Mouse (Mus musculus) stomach, postnatal 0 days (tissue): ENCODE measurements around the gene Kera. TPM values are rescaled to one million over a fixed set of nuclear protein-coding genes. Genes with fewer than 3 reads are reported as not detected.
A peak's percentile ranks its signal among the peaks of the same experiment; 100 is the strongest.

Source experiments
- ATAC-seq: fragments of 200-750 bp; cut with Nextera tagmentation; 2 replicates; pipeline ENCODE4 v1.8.0; 2017; ENCODE audit not compliant: low FRiP score, low TSS enrichment
- DNase-seq: peaks from one replicate; pipeline ENCODE4 v3.0.0-alpha.2; 2016; ENCODE audit warnings: low spot score
- H3K27ac ChIP-seq: fragments of 300-500 bp; sonication (generic); replicated peaks from 2 replicates; pipeline ENCODE4 v1.5.1; 2014; ENCODE audit warnings: mild to moderate bottlenecking, control low read depth
- H3K27me3 ChIP-seq: fragments of 300-500 bp; sonication (generic); 2 replicates; pipeline ENCODE4 v1.6.1; 2014; ENCODE audit warnings: low read length; ENCODE audit not compliant: control insufficient read depth, insufficient read depth
- H3K36me3 ChIP-seq: fragments of 300-500 bp; sonication (generic); 2 replicates; pipeline ENCODE4 v1.6.1; 2014; ENCODE audit warnings: low read length, mixed read lengths; ENCODE audit not compliant: control insufficient read depth, insufficient read depth
- H3K4me1 ChIP-seq: fragments of 300-500 bp; sonication (generic); replicated peaks from 2 replicates; pipeline ENCODE4 v1.6.1; 2014; ENCODE audit warnings: antibody characterized with exemption; ENCODE audit not compliant: control insufficient read depth, insufficient read depth
- H3K4me2 ChIP-seq: fragments of 300-500 bp; sonication (generic); replicated peaks from 2 replicates; pipeline ENCODE4 v1.6.1; 2014; ENCODE audit warnings: low read depth, mild to moderate bottlenecking, control low read depth, moderate library complexity
- H3K4me3 ChIP-seq: fragments of 300-500 bp; sonication (generic); 2 replicates; pipeline ENCODE4 v1.5.1; 2014; ENCODE audit warnings: low read depth, low read length, control low read depth
- H3K9ac ChIP-seq: fragments of 300-500 bp; sonication (generic); 2 replicates; pipeline ENCODE4 v1.6.1; 2014; ENCODE audit warnings: mild to moderate bottlenecking, low read length, control low read depth, mixed read lengths
- H3K9me3 ChIP-seq: fragments of 300-500 bp; sonication (generic); 2 replicates; pipeline ENCODE4 v1.6.1; 2016; ENCODE audit warnings: low read length; ENCODE audit not compliant: control insufficient read depth
- CTCF ChIP-seq: IDR thresholded peaks from 2 replicates; pipeline ENCODE4 v1.5.1; 2016; ENCODE audit warnings: antibody characterized with exemption, low read depth, mild to moderate bottlenecking, moderate library complexity
- EP300 ChIP-seq: optimal IDR thresholded peaks from 2 replicates; pipeline ENCODE3; 2016; ENCODE audit warnings: antibody characterized with exemption
- WGBS: fragments of 180-500 bp; shearing (Covaris S2); extraction: QIAGEN DNeasy Blood & Tissue Kit; methylation state at CpG from one replicate; pipeline ENCODE4 v1.1.7; 2014; 5-methylcytosine and 5-hydroxymethylcytosine counted together
- polyA plus RNA-seq: library from polyadenylated mRNA; unstranded; fragments of >200 nt; fragmentation: Nextera tagmentation; extraction: Ambion mirVana; gene quantifications from 2 replicates; pipeline ENCODE4 v1.2.1, GENCODE M21; 2015

The Kera gene
- polyA plus RNA-seq, 1 experiment from 2014 or later: 0.35 TPM

DNA sequence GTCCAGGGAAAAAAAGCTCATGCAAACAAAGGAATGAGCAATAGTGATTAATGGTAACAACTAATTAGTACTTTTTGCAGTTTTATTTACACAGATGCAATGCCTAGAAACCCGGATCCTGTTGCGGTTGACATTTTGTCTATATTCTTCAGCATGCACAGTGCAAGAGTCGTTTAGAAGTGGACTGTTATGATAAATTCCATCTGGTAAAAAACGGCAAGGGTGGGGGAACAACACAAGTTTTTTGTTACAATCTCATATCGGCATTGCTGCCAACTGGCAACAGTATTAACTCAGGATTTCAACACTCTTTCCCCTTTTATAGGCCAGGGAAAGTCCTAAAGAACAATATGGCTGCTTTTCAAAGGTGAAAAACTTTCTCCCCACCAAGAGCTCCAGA is 19.5 kb upstream of the Kera start:
- H3K4me1 ChIP-seq: no peaks in the 10 kb centered on the region
- ATAC-seq: no peak; the same call in 1 of the 2 replicates
- H3K4me3 ChIP-seq: no peak overlapping the region
- H3K27me3 ChIP-seq: no peaks in the 10 kb centered on the region
- no peaks in the 10 kb centered on the region for H3K9me3 ChIP-seq
- no peaks in the 10 kb centered on the region for H3K36me3 ChIP-seq
- 0 out of 2 replicates have a peak overlapping the region, but pooled peaks have one; percentile 2 for H3K27ac ChIP-seq
- H3K4me2 ChIP-seq: no peak overlapping the region
- no peak overlapping the region for H3K9ac ChIP-seq
- WGBS: 41% methylated on average over 5 of the region's 5 CpGs
- DNase-seq: no peak
- TF ChIP-seq EP300: no peak
- TF ChIP-seq CTCF: no peak

DNA sequence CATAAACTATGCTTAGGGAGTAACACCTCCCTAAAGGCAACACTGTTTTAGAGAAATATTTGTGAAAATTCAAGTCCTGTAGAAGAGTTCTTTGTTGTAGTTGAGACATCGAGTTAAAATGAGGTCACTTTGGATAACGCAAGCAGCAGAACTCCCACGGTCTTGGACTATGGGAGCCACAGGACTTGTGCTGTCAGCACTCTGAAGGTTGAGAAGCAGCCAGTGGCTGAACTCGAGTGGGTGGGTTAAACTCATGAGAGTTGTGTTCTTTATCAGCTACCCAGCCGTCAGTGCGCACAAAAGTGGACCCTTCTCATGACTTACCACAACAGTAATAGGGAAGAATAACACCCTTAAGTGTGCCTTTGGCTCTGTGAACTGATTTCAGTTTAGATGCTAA is 17.1 kb upstream of the Kera start:
- ATAC-seq (no peak), DNase-seq (no peak)
- no peaks in the 10 kb centered on the region for H3K27me3 ChIP-seq
- WGBS: 68% methylated on average over 6 of the region's 6 CpGs
- no peaks in the 10 kb centered on the region for H3K36me3 ChIP-seq
- no peak overlapping the region for H3K9ac ChIP-seq
- TF ChIP-seq CTCF (no peak), EP300 (no peak)
- no peaks in the 10 kb centered on the region for H3K9me3 ChIP-seq
- no peak overlapping the region for H3K4me2 ChIP-seq
- no peaks in the 10 kb centered on the region for H3K4me1 ChIP-seq
- no peak overlapping the region for H3K4me3 ChIP-seq
- H3K27ac ChIP-seq: no peak overlapping the region

DNA sequence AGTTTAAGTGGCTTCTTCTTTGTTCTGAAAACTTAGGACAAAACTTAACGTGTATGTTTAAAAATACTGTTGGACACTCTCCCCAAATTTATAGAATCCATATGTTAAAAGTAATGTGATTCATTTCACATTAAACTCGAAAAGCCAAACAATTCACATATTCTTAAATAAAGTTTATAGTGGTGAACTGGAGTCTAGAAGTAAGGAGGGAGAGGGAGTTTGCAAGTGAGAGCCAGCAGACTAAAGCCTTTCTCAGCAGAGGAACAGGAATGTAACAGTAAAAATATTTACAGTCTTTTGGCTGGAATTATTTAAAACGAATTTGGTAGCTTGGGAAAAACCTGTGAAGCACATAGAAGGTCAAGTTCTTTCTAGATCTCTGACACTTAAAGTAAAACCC is 15.6 kb upstream of the Kera start:
- ATAC-seq: no peak

DNA sequence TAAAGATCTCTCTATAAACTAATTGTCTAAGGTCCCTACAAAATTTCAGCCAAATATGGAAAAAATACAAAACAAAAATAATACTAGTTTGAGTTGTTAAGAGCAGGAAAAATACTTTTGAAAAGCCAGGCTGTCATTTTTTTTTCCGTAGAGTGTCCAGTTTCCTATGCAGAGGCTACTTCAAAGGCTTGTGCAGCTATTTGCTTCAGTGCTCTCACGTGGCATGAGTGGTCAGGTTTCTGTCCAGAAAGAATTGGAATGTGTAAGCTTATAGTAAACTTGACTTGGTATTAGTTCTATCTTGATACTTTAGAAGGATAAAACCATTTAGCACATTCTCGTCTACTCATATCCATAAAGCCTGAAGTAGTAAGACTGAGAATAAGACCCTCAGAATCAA is 15.0 kb upstream of the Kera start:
- no peak for ATAC-seq
- Histone ChIP-seq H3K4me3 (no peak overlapping the region), H3K27me3 (no peaks in the 10 kb centered on the region), H3K27ac (no peak overlapping the region), H3K36me3 (no peaks in the 10 kb centered on the region), H3K9me3 (no peaks in the 10 kb centered on the region), H3K4me1 (no peaks in the 10 kb centered on the region), H3K9ac (no peak overlapping the region), H3K4me2 (no peak overlapping the region)
- TF ChIP-seq EP300 (no peak), CTCF (no peak)
- no peak for DNase-seq
- WGBS: 45% methylated on average over 3 of the region's 3 CpGs

More for the DNA sequence above, 15.6 kb upstream of the Kera start:
- 16% methylated on average over 3 of the region's 3 CpGs for WGBS
- H3K9me3 ChIP-seq: no peaks in the 10 kb centered on the region
- no peak overlapping the region for H3K27ac ChIP-seq
- H3K4me2 ChIP-seq: no peak overlapping the region
- DNase-seq: no peak
- H3K4me1 ChIP-seq: no peaks in the 10 kb centered on the region
- H3K4me3 ChIP-seq: no peak overlapping the region
- TF ChIP-seq CTCF (no peak), EP300 (no peak)
- H3K9ac ChIP-seq: no peak overlapping the region
- no peaks in the 10 kb centered on the region for H3K27me3 ChIP-seq
- no peaks in the 10 kb centered on the region for H3K36me3 ChIP-seq

DNA sequence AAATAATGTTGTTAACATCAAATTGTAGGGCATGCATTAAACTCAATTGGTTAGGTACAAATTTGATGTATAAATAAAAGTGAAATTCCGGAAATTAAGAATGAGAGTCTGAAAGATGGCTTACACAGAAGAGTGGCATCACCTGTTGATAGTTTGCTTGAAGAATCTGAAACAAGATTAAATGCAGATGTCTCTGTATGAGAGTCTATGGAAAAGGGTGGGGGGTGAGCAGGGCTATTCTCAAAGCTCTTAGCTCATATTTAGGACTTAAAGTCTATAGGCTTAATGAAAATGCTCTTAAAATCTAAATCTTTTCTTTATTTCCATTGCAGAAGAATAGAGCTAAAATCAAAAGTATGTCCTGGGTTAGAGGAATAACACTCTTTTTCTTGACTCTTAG is 11.0 kb upstream of the Kera start:
- ATAC-seq (no peak), DNase-seq (no peak)
- no peaks in the 10 kb centered on the region for H3K9me3 ChIP-seq
- TF ChIP-seq CTCF (no peak), EP300 (no peak)
- H3K4me1 ChIP-seq: no peaks in the 10 kb centered on the region
- no peaks in the 10 kb centered on the region for H3K27me3 ChIP-seq
- no peak overlapping the region for H3K9ac ChIP-seq
- no peak overlapping the region for H3K4me2 ChIP-seq
- no peak overlapping the region for H3K4me3 ChIP-seq
- WGBS: 72% methylated on average over 1 of the region's 1 CpGs
- H3K36me3 ChIP-seq: no peaks in the 10 kb centered on the region
- H3K27ac ChIP-seq: no peak overlapping the region

DNA sequence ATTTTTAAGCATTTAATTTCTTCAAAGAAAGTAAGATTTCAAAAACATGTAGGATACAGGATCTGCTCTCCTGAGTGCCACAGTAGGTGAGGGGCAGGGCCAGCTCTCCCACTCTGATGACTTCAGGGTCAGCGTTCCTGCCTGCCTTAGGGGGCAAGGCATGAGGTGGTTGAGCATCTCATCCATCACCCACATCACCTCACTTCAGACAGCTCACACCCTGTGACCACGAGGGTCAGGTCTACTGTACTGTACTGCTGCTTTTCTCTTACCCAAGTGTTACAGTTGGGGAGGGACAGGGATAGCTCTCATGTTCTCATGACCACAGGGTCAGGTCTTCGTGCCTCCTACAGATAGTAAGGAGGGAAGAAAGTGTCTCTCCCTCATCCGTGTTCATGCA is 4.9 kb upstream of the Kera start:
- Histone ChIP-seq H3K36me3 (no peaks in the 10 kb centered on the region), H3K9ac (no peak overlapping the region), H3K4me3 (no peak overlapping the region), H3K27me3 (no peaks in the 10 kb centered on the region), H3K9me3 (no peaks in the 10 kb centered on the region), H3K4me1 (no peaks in the 10 kb centered on the region), H3K27ac (no peak overlapping the region), H3K4me2 (no peak overlapping the region)
- no peak for DNase-seq
- ATAC-seq: no peak
- 58% methylated on average over 4 of the region's 4 CpGs for WGBS
- TF ChIP-seq CTCF (no peak), EP300 (no peak)
